Mouse (Mus musculus) neural tube, embryonic 11.5 days (tissue): ENCODE results near the gene Taar5. TPM values are rescaled to one million over a fixed set of nuclear protein-coding genes. Genes with fewer than 3 reads are reported as not detected.

ENCODE experiments used
- ATAC-seq: fragments of 200-750 bp; cut with Nextera tagmentation; 2 replicates; pipeline ENCODE4 v1.8.0; 2017; ENCODE audit warnings: moderate number of reproducible peaks, mild to moderate bottlenecking, moderate TSS enrichment, moderate library complexity; ENCODE audit not compliant: insufficient read depth, low FRiP score, low TSS enrichment
- DNase-seq: peaks from one replicate; pipeline ENCODE4 v3.0.0-alpha.2; 2015; ENCODE audit warnings: low spot score
- H3K27ac ChIP-seq: fragments of 300-500 bp; sonication (generic); 2 replicates; pipeline ENCODE4 v1.5.1; 2014; ENCODE audit warnings: low read depth, mild to moderate bottlenecking, low read length
- H3K27me3 ChIP-seq: fragments of 300-500 bp; sonication (generic); 2 replicates; pipeline ENCODE4 v1.6.1; 2014; ENCODE audit warnings: mild to moderate bottlenecking, low read length, mixed read lengths; ENCODE audit not compliant: control insufficient read depth, insufficient read depth
- H3K36me3 ChIP-seq: fragments of 300-500 bp; sonication (generic); 2 replicates; pipeline ENCODE4 v1.6.1; 2014; ENCODE audit warnings: mild to moderate bottlenecking, low read length, moderate library complexity, mixed read lengths; ENCODE audit not compliant: control insufficient read depth, insufficient read depth
- H3K4me1 ChIP-seq: fragments of 300-500 bp; sonication (generic); 2 replicates; pipeline ENCODE4 v1.6.1; 2014; ENCODE audit warnings: low read length, mixed read lengths; ENCODE audit not compliant: control insufficient read depth, insufficient read depth
- H3K4me2 ChIP-seq: fragments of 300-500 bp; sonication (generic); 2 replicates; pipeline ENCODE4 v1.6.1; 2014; ENCODE audit warnings: low read depth, mild to moderate bottlenecking, moderate library complexity
- H3K4me3 ChIP-seq: fragments of 300-500 bp; sonication (generic); 2 replicates; pipeline ENCODE4 v1.5.1; 2014; ENCODE audit warnings: low read depth, low read length
- H3K9ac ChIP-seq: fragments of 300-500 bp; sonication (generic); 2 replicates; pipeline ENCODE4 v1.6.1; 2014; ENCODE audit warnings: mild to moderate bottlenecking, low read length
- H3K9me3 ChIP-seq: fragments of 300-500 bp; sonication (generic); 2 replicates; pipeline ENCODE4 v1.6.1; 2016; ENCODE audit warnings: low read length; ENCODE audit not compliant: control insufficient read depth
- WGBS: fragments of 180-500 bp; shearing (Covaris S2); extraction: QIAGEN DNeasy Blood & Tissue Kit; methylation state at CpG from one replicate; pipeline ENCODE4 v1.1.7; 2014; 5-methylcytosine and 5-hydroxymethylcytosine counted together
- polyA plus RNA-seq: library from polyadenylated mRNA; unstranded; fragments of >200 nt; fragmentation: Nextera tagmentation; extraction: Ambion mirVana; gene quantifications from 2 replicates; pipeline ENCODE4 v1.2.1, GENCODE M21; 2014

Taar5 gene
- polyA plus RNA-seq, 1 experiment from 2014 or later, result not detected

GRCm38 (mm10) chr10:23986419-23986818, 15.9 kb downstream of the Taar5 start:
- ATAC-seq, result no peak

DNA sequence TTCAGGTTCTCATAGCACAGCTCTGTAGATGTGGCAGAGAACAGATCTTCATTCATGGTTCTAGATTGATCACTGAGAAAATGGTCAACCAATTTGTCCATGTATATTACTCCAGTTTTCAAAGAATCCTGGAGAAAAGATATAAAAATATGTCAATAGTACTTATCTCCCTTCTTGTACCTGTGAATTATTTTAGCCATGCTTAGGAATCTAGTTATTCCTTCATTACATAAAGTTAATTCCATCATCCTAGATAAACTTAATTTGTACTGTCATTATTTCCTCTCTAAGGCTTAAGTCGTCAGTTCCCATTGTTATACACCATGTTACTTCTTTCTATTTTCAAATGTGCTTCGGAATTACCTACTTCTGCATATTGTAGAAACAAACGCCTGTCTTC, 22.9 kb downstream of the Taar5 start, which contains the start of gene Taar7a:
Gene Taar7a (minus strand): TSS at position 101 of the 400 bp plus-strand sequence.
- H3K27ac ChIP-seq, result no peak within 1 kb of the TSS
- H3K36me3 ChIP-seq, result no peaks in the 10 kb centered on the region
- DNase-seq (no peak), ATAC-seq (no peak)
- no peaks in the 10 kb centered on the region for H3K27me3 ChIP-seq
- no peak within 1 kb of the TSS for H3K9ac ChIP-seq
- no peak within 1 kb of the TSS for H3K4me3 ChIP-seq
- H3K9me3 ChIP-seq, result no peaks in the 10 kb centered on the region
- no peaks in the 10 kb centered on the region for H3K4me1 ChIP-seq
- 88% methylated on average over 3 of the region's 3 CpGs for WGBS
- no peak within 1 kb of the TSS for H3K4me2 ChIP-seq

More at GRCm38 (mm10) chr10:23986419-23986818, 15.9 kb downstream of the Taar5 start:
- Histone ChIP-seq H3K9ac (no peak overlapping the region), H3K27ac (no peak overlapping the region), H3K36me3 (no peaks in the 10 kb centered on the region), H3K4me1 (no peaks in the 10 kb centered on the region), H3K9me3 (no peaks in the 10 kb centered on the region), H3K4me3 (no peak overlapping the region), H3K4me2 (no peak overlapping the region), H3K27me3 (no peaks in the 10 kb centered on the region)
- 79% methylated on average over 5 of the region's 5 CpGs for WGBS
- DNase-seq, result no peak

GRCm38 (mm10) chr10:23999639-24000038, 29.1 kb downstream of the Taar5 start, which contains the start of gene Taar7b:
Gene Taar7b (plus strand): TSS chr10:23999939.
- no peak within 1 kb of the TSS for H3K4me3 ChIP-seq
- DNase-seq, result no peak
- no peak within 1 kb of the TSS for H3K4me2 ChIP-seq
- WGBS, result 83% methylated on average over 1 of the region's 1 CpGs
- no peaks in the 10 kb centered on the region for H3K27me3 ChIP-seq
- H3K9me3 ChIP-seq, result no peaks in the 10 kb centered on the region
- H3K27ac ChIP-seq, result no peak within 1 kb of the TSS
- H3K4me1 ChIP-seq, result no peaks in the 10 kb centered on the region
- H3K36me3 ChIP-seq, result no peaks in the 10 kb centered on the region
- no peak for ATAC-seq
- no peak within 1 kb of the TSS for H3K9ac ChIP-seq

- 80% methylated on average over 1 of the region's 1 CpGs for WGBS
- H3K9ac ChIP-seq, result no peak overlapping the region
- no peaks in the 10 kb centered on the region for H3K9me3 ChIP-seq
- DNase-seq (no peak), ATAC-seq (no peak)
- H3K36me3 ChIP-seq, result no peaks in the 10 kb centered on the region
- no peak overlapping the region for H3K27ac ChIP-seq
- no peak overlapping the region for H3K4me2 ChIP-seq
- H3K27me3 ChIP-seq, result no peaks in the 10 kb centered on the region
- no peaks in the 10 kb centered on the region for H3K4me1 ChIP-seq
- H3K4me3 ChIP-seq, result no peak overlapping the region
These were observed 35.9 kb downstream of the Taar5 start for GRCm38 (mm10) chr10:24006442-24006841.

DNA sequence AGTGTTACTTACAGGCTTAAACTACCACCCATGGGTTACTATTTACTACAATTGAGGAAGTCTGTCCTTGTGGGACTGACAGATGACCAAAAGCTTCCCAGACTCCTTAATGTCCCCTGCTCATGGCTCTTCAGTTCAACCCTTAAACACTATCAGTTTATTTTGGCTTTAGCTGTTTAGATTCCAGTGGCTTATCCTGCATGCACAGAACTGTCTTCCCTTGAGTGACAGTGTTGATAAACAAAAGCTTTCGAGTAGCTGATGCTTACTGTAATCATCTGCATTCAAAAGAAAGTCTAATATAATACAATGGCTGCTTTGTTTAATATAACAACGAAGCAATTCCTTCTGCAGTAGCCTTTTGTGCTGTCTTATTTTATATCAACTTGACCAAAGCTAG, 36.5 kb downstream of the Taar5 start:
- 80% methylated on average over 2 of the region's 2 CpGs for WGBS
- H3K9me3 ChIP-seq, result no peaks in the 10 kb centered on the region
- no peaks in the 10 kb centered on the region for H3K27me3 ChIP-seq
- H3K27ac ChIP-seq, result no peak overlapping the region
- no peaks in the 10 kb centered on the region for H3K36me3 ChIP-seq
- DNase-seq (no peak), ATAC-seq (no peak)
- no peak overlapping the region for H3K9ac ChIP-seq
- H3K4me3 ChIP-seq, result no peak overlapping the region
- no peaks in the 10 kb centered on the region for H3K4me1 ChIP-seq
- no peak overlapping the region for H3K4me2 ChIP-seq

DNA sequence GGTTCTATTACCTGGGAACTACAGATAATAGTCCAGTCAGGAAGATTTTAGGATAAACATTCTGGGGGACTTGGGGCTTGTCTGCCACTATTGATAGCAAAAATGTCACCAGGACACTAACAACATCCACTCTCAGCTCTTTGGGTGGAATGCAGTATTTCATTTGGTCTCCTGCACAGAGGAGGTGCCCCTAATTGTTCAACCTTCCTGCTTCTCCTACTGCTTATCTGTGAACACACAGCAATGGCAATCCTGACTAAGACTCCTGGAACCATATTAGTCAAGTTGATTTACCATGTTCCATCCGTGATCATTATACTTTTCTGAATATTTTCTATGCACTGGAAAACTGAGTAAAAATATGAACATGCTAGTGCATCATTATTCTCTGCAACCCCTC, 37.6 kb downstream of the Taar5 start:
- Histone ChIP-seq H3K4me2 (no peak overlapping the region), H3K27me3 (no peaks in the 10 kb centered on the region), H3K36me3 (no peaks in the 10 kb centered on the region), H3K4me3 (no peak overlapping the region), H3K9ac (no peak overlapping the region), H3K4me1 (no peaks in the 10 kb centered on the region), H3K27ac (no peak overlapping the region), H3K9me3 (no peaks in the 10 kb centered on the region)
- ATAC-seq (no peak), DNase-seq (no peak)
- 87% methylated on average over 1 of the region's 1 CpGs for WGBS

Other genes starting within 250 kb of the Taar5 start
- 115 and 133 TPM in 2 replicates for gene Rps12, start 183.4 kb upstream of the Taar5 start, polyA plus RNA-seq
- 15.8 and 16.0 TPM in 2 replicates for gene Slc18b1, start 173.7 kb upstream of the Taar5 start, polyA plus RNA-seq
- gene Vnn3, start 119.2 kb upstream of the Taar5 start, polyA plus RNA-seq, result not detected in 2 replicates
- gene Vnn1, start 76.0 kb upstream of the Taar5 start, polyA plus RNA-seq, result 0.82 and 0.96 TPM in 2 replicates
- gene Taar1, start 50.4 kb upstream of the Taar5 start, polyA plus RNA-seq, result not detected in 2 replicates
- not detected in 2 replicates for gene Taar2, start 32.1 kb upstream of the Taar5 start, polyA plus RNA-seq
- not detected in 2 replicates for gene Taar3, start 21.1 kb upstream of the Taar5 start, polyA plus RNA-seq
- gene Taar4, start 10.2 kb upstream of the Taar5 start, polyA plus RNA-seq, result not detected in 2 replicates
- not detected in 2 replicates for gene Taar6, start 14.9 kb downstream of the Taar5 start, polyA plus RNA-seq
- gene Taar7a, start 22.8 kb downstream of the Taar5 start, polyA plus RNA-seq, result not detected in 2 replicates
- not detected in 2 replicates for gene Taar7b, start 29.2 kb downstream of the Taar5 start, polyA plus RNA-seq
- gene Taar7d, start 56.5 kb downstream of the Taar5 start, polyA plus RNA-seq, result not detected in 2 replicates
- gene Taar7e, start 66.9 kb downstream of the Taar5 start, polyA plus RNA-seq, result not detected in 2 replicates
- gene Taar7f, start 78.8 kb downstream of the Taar5 start, polyA plus RNA-seq, result not detected in 2 replicates
- gene Taar8a, start 105.8 kb downstream of the Taar5 start, polyA plus RNA-seq, result not detected in 2 replicates
- not detected in 2 replicates for gene Taar8b, start 121.6 kb downstream of the Taar5 start, polyA plus RNA-seq
- gene Taar8c, start 131.2 kb downstream of the Taar5 start, polyA plus RNA-seq, result not detected in 2 replicates
- not detected in 2 replicates for gene Taar9, start 138.8 kb downstream of the Taar5 start, polyA plus RNA-seq
- 112 and 126 TPM in 2 replicates for gene Stx7, start 178.6 kb downstream of the Taar5 start, polyA plus RNA-seq